Mouse (Mus musculus): Measurements from ENCODE around the gene Enpp3. TPM values are rescaled to one million over a fixed set of nuclear protein-coding genes. Genes with fewer than 3 reads are reported as not detected.
A peak's percentile ranks its signal among the peaks of the same experiment; 100 is the strongest.

The Enpp3 gene
- 9.3 and 10.9 TPM in 2 replicates for polyA plus RNA-seq (2014; fragmentation: Nextera tagmentation; extraction: Ambion mirVana)

- no peak for ATAC-seq (replicated peaks; ENCODE audit: low FRiP score, low TSS enrichment, low read depth)
- Histone ChIP-seq H3K4me2 (ENCODE audit: low read length) (no peak within 1 kb of the TSS), H3K9me3 (ENCODE audit: control insufficient read depth, low read length) (0 out of 2 replicates have a peak, but pooled peaks cover 8% of the 10 kb centered on the region), H3K4me1 (replicated peaks; ENCODE audit: control insufficient read depth, insufficient read depth, low read length) (no peaks in the 10 kb centered on the region), H3K4me3 (ENCODE audit: low read depth, low read length) (no peak within 1 kb of the TSS), H3K36me3 (ENCODE audit: control insufficient read depth, insufficient read depth, low read length) (no peaks in the 10 kb centered on the region), H3K27ac (ENCODE audit: low read depth) (no peak within 1 kb of the TSS), H3K27me3 (replicated peaks; ENCODE audit: control insufficient read depth, insufficient read depth, low read length) (no peaks in the 10 kb centered on the region), H3K9ac (ENCODE audit: low read length) (no peak within 1 kb of the TSS)
- 65% methylated on average over 1 of the region's 1 CpGs for WGBS
- no peak for DNase-seq (ENCODE audit: low spot score)
Measured at GRCm38 (mm10) chr10:24842676-24843075, at the start of gene Enpp3. Gene Enpp3 (minus strand): TSS chr10:24842823.

- Histone ChIP-seq H3K4me2 (ENCODE audit: low read length) (no peak overlapping the region), H3K4me3 (ENCODE audit: low read depth, low read length) (no peak overlapping the region), H3K9ac (ENCODE audit: low read length) (no peak overlapping the region), H3K27ac (ENCODE audit: low read depth) (no peak overlapping the region), H3K9me3 (ENCODE audit: control insufficient read depth, low read length) (no peaks in the 10 kb centered on the region), H3K4me1 (replicated peaks; ENCODE audit: control insufficient read depth, insufficient read depth, low read length) (no peaks in the 10 kb centered on the region), H3K36me3 (ENCODE audit: control insufficient read depth, insufficient read depth, low read length) (peaks cover 82% of the 10 kb centered on the region), H3K27me3 (replicated peaks; ENCODE audit: control insufficient read depth, insufficient read depth, low read length) (no peaks in the 10 kb centered on the region)
- ATAC-seq (replicated peaks; ENCODE audit: low FRiP score, low TSS enrichment, low read depth): no peak
- 96% methylated on average over 7 of the region's 7 CpGs for WGBS
- DNase-seq (ENCODE audit: low spot score): no peak
Measured at GRCm38 (mm10) chr10:24888343-24888742, 45.7 kb upstream of the Enpp3 start.

- Histone ChIP-seq H3K9me3 (ENCODE audit: control insufficient read depth, low read length) (no peaks in the 10 kb centered on the region), H3K36me3 (ENCODE audit: control insufficient read depth, insufficient read depth, low read length) (peaks cover 84% of the 10 kb centered on the region), H3K4me1 (replicated peaks; ENCODE audit: control insufficient read depth, insufficient read depth, low read length) (no peaks in the 10 kb centered on the region), H3K4me3 (ENCODE audit: low read depth, low read length) (no peak overlapping the region), H3K9ac (ENCODE audit: low read length) (no peak overlapping the region), H3K27ac (ENCODE audit: low read depth) (no peak overlapping the region), H3K4me2 (ENCODE audit: low read length) (no peak overlapping the region), H3K27me3 (replicated peaks; ENCODE audit: control insufficient read depth, insufficient read depth, low read length) (no peaks in the 10 kb centered on the region)
- 84% methylated on average over 9 of the region's 9 CpGs for WGBS
- ATAC-seq (replicated peaks; ENCODE audit: low FRiP score, low TSS enrichment, low read depth) (no peak), DNase-seq (ENCODE audit: low spot score) (no peak)
Measured at GRCm38 (mm10) chr10:24886008-24886407, 43.4 kb upstream of the Enpp3 start.

- Histone ChIP-seq H3K9me3 (ENCODE audit: control insufficient read depth, low read length) (no peaks in the 10 kb centered on the region), H3K36me3 (ENCODE audit: control insufficient read depth, insufficient read depth, low read length) (peaks cover 64% of the 10 kb centered on the region), H3K27ac (ENCODE audit: low read depth) (no peak overlapping the region), H3K4me2 (ENCODE audit: low read length) (no peak overlapping the region), H3K4me3 (ENCODE audit: low read depth, low read length) (no peak overlapping the region), H3K9ac (ENCODE audit: low read length) (no peak overlapping the region), H3K4me1 (replicated peaks; ENCODE audit: control insufficient read depth, insufficient read depth, low read length) (no peaks in the 10 kb centered on the region), H3K27me3 (replicated peaks; ENCODE audit: control insufficient read depth, insufficient read depth, low read length) (no peaks in the 10 kb centered on the region)
- WGBS: 76% methylated on average over 4 of the region's 4 CpGs
- ATAC-seq (replicated peaks; ENCODE audit: low FRiP score, low TSS enrichment, low read depth): no peak
- no peak for DNase-seq (ENCODE audit: low spot score)
Measured at GRCm38 (mm10) chr10:24873624-24874023, 31.0 kb upstream of the Enpp3 start.

GRCm38 (mm10) chr10:24869760-24870290 lies 27.2 kb upstream of the Enpp3 start, which contains the start of gene Med23:
Gene Med23 (plus strand): TSS chr10:24869986.
- H3K27ac ChIP-seq (ENCODE audit: low read depth): no peak within 1 kb of the TSS

GRCm38 (mm10) chr10:24864434-24864833 lies 21.8 kb upstream of the Enpp3 start:
- Histone ChIP-seq H3K27me3 (replicated peaks; ENCODE audit: control insufficient read depth, insufficient read depth, low read length) (no peaks in the 10 kb centered on the region), H3K36me3 (ENCODE audit: control insufficient read depth, insufficient read depth, low read length) (no peaks in the 10 kb centered on the region), H3K4me2 (ENCODE audit: low read length) (no peak overlapping the region), H3K4me3 (ENCODE audit: low read depth, low read length) (no peak overlapping the region), H3K9me3 (ENCODE audit: control insufficient read depth, low read length) (no peaks in the 10 kb centered on the region), H3K9ac (ENCODE audit: low read length) (no peak overlapping the region), H3K27ac (ENCODE audit: low read depth) (no peak overlapping the region), H3K4me1 (replicated peaks; ENCODE audit: control insufficient read depth, insufficient read depth, low read length) (no peaks in the 10 kb centered on the region)
- 65% methylated on average over 6 of the region's 6 CpGs for WGBS
- ATAC-seq (replicated peaks; ENCODE audit: low FRiP score, low TSS enrichment, low read depth) (no peak), DNase-seq (ENCODE audit: low spot score) (no peak)

More at GRCm38 (mm10) chr10:24869760-24870290, 27.2 kb upstream of the Enpp3 start, which contains the start of gene Med23:
- H3K9ac ChIP-seq (ENCODE audit: low read length): peak within 1 kb of the TSS; percentile 80
- H3K4me2 ChIP-seq (ENCODE audit: low read length): peak within 1 kb of the TSS; percentile 68
- under 1% methylated on average over 36 of the region's 36 CpGs for WGBS
- no peaks in the 10 kb centered on the region for H3K9me3 ChIP-seq (ENCODE audit: control insufficient read depth, low read length)
- peaks cover 28% of the 10 kb centered on the region for H3K36me3 ChIP-seq (ENCODE audit: control insufficient read depth, insufficient read depth, low read length)
- H3K27me3 ChIP-seq (replicated peaks; ENCODE audit: control insufficient read depth, insufficient read depth, low read length): no peaks in the 10 kb centered on the region
- DNase-seq (ENCODE audit: low spot score) (peak; percentile 100), ATAC-seq (replicated peaks; ENCODE audit: low FRiP score, low TSS enrichment, low read depth) (peak; percentile 100)
- H3K4me3 ChIP-seq (ENCODE audit: low read depth, low read length): peak within 1 kb of the TSS; percentile 92
- no peaks in the 10 kb centered on the region for H3K4me1 ChIP-seq (replicated peaks; ENCODE audit: control insufficient read depth, insufficient read depth, low read length)

- Histone ChIP-seq H3K9ac (ENCODE audit: low read length) (no peak overlapping the region), H3K4me1 (replicated peaks; ENCODE audit: control insufficient read depth, insufficient read depth, low read length) (no peaks in the 10 kb centered on the region), H3K36me3 (ENCODE audit: control insufficient read depth, insufficient read depth, low read length) (no peaks in the 10 kb centered on the region), H3K9me3 (ENCODE audit: control insufficient read depth, low read length) (no peaks in the 10 kb centered on the region), H3K4me2 (ENCODE audit: low read length) (no peak overlapping the region), H3K27ac (ENCODE audit: low read depth) (no peak overlapping the region), H3K27me3 (replicated peaks; ENCODE audit: control insufficient read depth, insufficient read depth, low read length) (no peaks in the 10 kb centered on the region), H3K4me3 (ENCODE audit: low read depth, low read length) (no peak overlapping the region)
- DNase-seq (ENCODE audit: low spot score) (no peak), ATAC-seq (replicated peaks; ENCODE audit: low FRiP score, low TSS enrichment, low read depth) (no peak)
- WGBS: 82% methylated on average over 2 of the region's 2 CpGs
Measured at GRCm38 (mm10) chr10:24863146-24863545, 20.5 kb upstream of the Enpp3 start.

- Histone ChIP-seq H3K4me3 (ENCODE audit: low read depth, low read length) (no peak overlapping the region), H3K4me1 (replicated peaks; ENCODE audit: control insufficient read depth, insufficient read depth, low read length) (no peaks in the 10 kb centered on the region), H3K27ac (ENCODE audit: low read depth) (no peak overlapping the region), H3K27me3 (replicated peaks; ENCODE audit: control insufficient read depth, insufficient read depth, low read length) (no peaks in the 10 kb centered on the region), H3K9me3 (ENCODE audit: control insufficient read depth, low read length) (0 out of 2 replicates have a peak, but pooled peaks cover 8% of the 10 kb centered on the region), H3K4me2 (ENCODE audit: low read length) (no peak overlapping the region), H3K9ac (ENCODE audit: low read length) (no peak overlapping the region), H3K36me3 (ENCODE audit: control insufficient read depth, insufficient read depth, low read length) (no peaks in the 10 kb centered on the region)
- WGBS: 22% methylated on average over 2 of the region's 2 CpGs
- DNase-seq (ENCODE audit: low spot score) (no peak), ATAC-seq (replicated peaks; ENCODE audit: low FRiP score, low TSS enrichment, low read depth) (no peak)
Measured at GRCm38 (mm10) chr10:24841998-24842397, 625 bp downstream of the Enpp3 start.

- H3K4me3 ChIP-seq (ENCODE audit: low read depth, low read length): no peak overlapping the region
- H3K27me3 ChIP-seq (replicated peaks; ENCODE audit: control insufficient read depth, insufficient read depth, low read length): no peaks in the 10 kb centered on the region
- DNase-seq (ENCODE audit: low spot score) (no peak), ATAC-seq (replicated peaks; ENCODE audit: low FRiP score, low TSS enrichment, low read depth) (no peak)
- H3K27ac ChIP-seq (ENCODE audit: low read depth): no peak overlapping the region
- H3K36me3 ChIP-seq (ENCODE audit: control insufficient read depth, insufficient read depth, low read length): no peaks in the 10 kb centered on the region
- 92% methylated on average over 4 of the region's 4 CpGs for WGBS
- 0 out of 2 replicates have a peak, but pooled peaks cover 8% of the 10 kb centered on the region for H3K9me3 ChIP-seq (ENCODE audit: control insufficient read depth, low read length)
- no peak overlapping the region for H3K9ac ChIP-seq (ENCODE audit: low read length)
- no peaks in the 10 kb centered on the region for H3K4me1 ChIP-seq (replicated peaks; ENCODE audit: control insufficient read depth, insufficient read depth, low read length)
- no peak overlapping the region for H3K4me2 ChIP-seq (ENCODE audit: low read length)
Measured at GRCm38 (mm10) chr10:24840795-24841194, 1.8 kb downstream of the Enpp3 start.
